Mouse (Mus musculus): Measurements from ENCODE around the gene Dcaf5.

GRCm38 (mm10) chr12:80385361-80385760 is 51.0 kb downstream of the Dcaf5 start:
- no peak for TF ChIP-seq POLR2A (IDR thresholded peaks at IDR 0.05; ENCODE audit: low read depth, low read length)
- no peak for TF ChIP-seq CTCF (IDR thresholded peaks at IDR 0.05; ENCODE audit: extremely low read depth, insufficient read length, insufficient replicate concordance, low read depth, low read length)
